Mouse (Mus musculus): ENCODE measurements around the gene Eif2b4. TPM values are rescaled to one million over a fixed set of nuclear protein-coding genes. Genes with fewer than 3 reads are reported as not detected.
A peak's percentile ranks its signal among the peaks of the same experiment; 100 is the strongest.

The Eif2b4 gene
- 55.5 and 58.0 TPM in 2 replicates for polyA plus RNA-seq (2014; fragmentation: Nextera tagmentation; extraction: Ambion mirVana)

GRCm38 (mm10) chr5:31192939-31193630 is at the start of gene Eif2b4, which contains the start of gene Snx17:
Gene Eif2b4, minus strand, starts transcription at chr5:31193430.
Gene Snx17, plus strand, starts transcription at chr5:31193227.
- Histone ChIP-seq H3K27ac (replicated peaks; ENCODE audit: low read depth, low read length) (peak within 1 kb of the TSS; percentile 87), H3K4me3 (ENCODE audit: low read depth, low read length) (peak within 1 kb of the TSS; percentile 86), H3K4me2 (ENCODE audit: low read depth, low read length) (peak within 1 kb of the TSS; percentile 92), H3K27me3 (replicated peaks; ENCODE audit: control insufficient read depth, insufficient read depth, low read length) (no peaks in the 10 kb centered on the region), H3K9me3 (ENCODE audit: control insufficient read depth, low read length) (no peaks in the 10 kb centered on the region), H3K36me3 (ENCODE audit: control insufficient read depth, insufficient read depth, low read length) (peaks cover 73% of the 10 kb centered on the region), H3K4me1 (ENCODE audit: control insufficient read depth, insufficient read depth, low read length) (peaks cover 9% of the 10 kb centered on the region), H3K9ac (ENCODE audit: low read depth, low read length) (peak within 1 kb of the TSS; percentile 87)
- under 1% methylated on average over 32 of the region's 48 CpGs for WGBS
- DNase-seq (ENCODE audit: low spot score) (peak; percentile 99), ATAC-seq (ENCODE audit: low read depth) (peak; percentile 98)

DNA sequence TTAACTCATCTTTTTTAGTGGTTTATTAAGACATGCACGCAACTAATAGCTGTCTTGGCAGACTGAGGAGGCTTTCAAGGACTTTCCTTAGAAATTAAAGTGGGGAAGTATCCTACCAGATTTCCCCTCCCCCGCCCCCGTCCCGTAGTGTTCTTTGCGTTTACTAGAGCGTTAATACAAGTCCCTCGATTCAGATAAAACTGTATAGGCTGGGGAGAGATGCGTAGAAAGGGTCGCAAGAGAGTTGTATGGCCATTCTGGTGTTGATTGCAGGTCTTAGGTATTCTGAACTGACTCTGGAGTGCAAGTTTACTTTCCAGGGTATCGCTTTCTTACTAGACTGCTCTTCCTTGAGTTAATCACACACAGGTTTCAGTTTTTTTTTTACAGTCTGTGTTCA is 49.0 kb upstream of the Eif2b4 start:
- Histone ChIP-seq H3K4me2 (ENCODE audit: low read depth, low read length) (peak overlapping the region; percentile 65), H3K27ac (replicated peaks; ENCODE audit: low read depth, low read length) (no peak overlapping the region), H3K9me3 (ENCODE audit: control insufficient read depth, low read length) (no peaks in the 10 kb centered on the region), H3K4me3 (ENCODE audit: low read depth, low read length) (peak overlapping the region; percentile 88), H3K27me3 (replicated peaks; ENCODE audit: control insufficient read depth, insufficient read depth, low read length) (no peaks in the 10 kb centered on the region), H3K9ac (ENCODE audit: low read depth, low read length) (peak overlapping the region; percentile 98), H3K36me3 (ENCODE audit: control insufficient read depth, insufficient read depth, low read length) (peaks cover 36% of the 10 kb centered on the region), H3K4me1 (ENCODE audit: control insufficient read depth, insufficient read depth, low read length) (peaks cover 3% of the 10 kb centered on the region; the same call in 1 of the 2 replicates)
- WGBS, result 20% methylated on average over 10 of the region's 10 CpGs
- ATAC-seq (ENCODE audit: low read depth), result no peak
- DNase-seq (ENCODE audit: low spot score), result no peak

DNA sequence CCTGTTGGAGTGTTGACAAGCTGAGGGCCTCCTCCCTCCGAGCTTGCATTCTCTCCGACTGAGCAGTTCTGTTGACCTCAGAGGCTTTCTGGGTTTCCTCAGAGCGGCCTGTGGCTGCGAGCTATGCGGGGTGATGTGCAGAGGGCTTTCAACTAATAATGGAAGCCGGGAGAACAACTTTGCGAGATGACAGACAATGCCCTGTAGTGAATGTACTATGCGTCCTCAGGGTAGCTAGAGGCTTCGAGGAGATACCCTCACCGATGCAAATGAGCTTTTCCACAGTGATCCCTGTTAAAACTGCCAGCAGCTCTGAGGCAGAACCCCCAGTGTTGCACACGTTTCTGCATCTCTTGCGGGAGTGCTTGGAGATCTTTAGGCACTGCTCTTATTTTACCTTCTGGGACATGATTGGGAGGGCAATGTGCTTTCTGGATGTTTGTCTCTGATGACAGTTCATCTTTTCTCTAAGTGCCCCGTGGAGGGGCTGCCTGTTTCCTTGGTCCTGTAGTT is 48.3 kb upstream of the Eif2b4 start:
- no peaks in the 10 kb centered on the region for H3K27me3 ChIP-seq (replicated peaks; ENCODE audit: control insufficient read depth, insufficient read depth, low read length)
- no peak for DNase-seq (ENCODE audit: low spot score)
- H3K4me1 ChIP-seq (ENCODE audit: control insufficient read depth, insufficient read depth, low read length), result peaks cover 3% of the 10 kb centered on the region; the same call in 1 of the 2 replicates
- peak overlapping the region; percentile 98 for H3K9ac ChIP-seq (ENCODE audit: low read depth, low read length)
- peak overlapping the region; percentile 65 for H3K4me2 ChIP-seq (ENCODE audit: low read depth, low read length)
- 0 out of 2 replicates have a peak, but pooled peaks cover 2% of the 10 kb centered on the region for H3K9me3 ChIP-seq (ENCODE audit: control insufficient read depth, low read length)
- WGBS, result under 1% methylated on average over 13 of the region's 13 CpGs
- peak overlapping the region; percentile 88 for H3K4me3 ChIP-seq (ENCODE audit: low read depth, low read length)
- ATAC-seq (ENCODE audit: low read depth), result no peak
- H3K27ac ChIP-seq (replicated peaks; ENCODE audit: low read depth, low read length), result peak overlapping the region; percentile 98
- H3K36me3 ChIP-seq (ENCODE audit: control insufficient read depth, insufficient read depth, low read length), result peaks cover 30% of the 10 kb centered on the region

- peak; percentile 99 for ATAC-seq (ENCODE audit: low read depth)
- DNase-seq (ENCODE audit: low spot score), result peak; percentile 98
- peaks cover 23% of the 10 kb centered on the region for H3K36me3 ChIP-seq (ENCODE audit: control insufficient read depth, insufficient read depth, low read length)
- H3K27ac ChIP-seq (replicated peaks; ENCODE audit: low read depth, low read length), result peak within 1 kb of the TSS; percentile 98
- peak within 1 kb of the TSS; percentile 65 for H3K4me2 ChIP-seq (ENCODE audit: low read depth, low read length)
- 1% methylated on average over 29 of the region's 103 CpGs for WGBS
- peak within 1 kb of the TSS; percentile 88 for H3K4me3 ChIP-seq (ENCODE audit: low read depth, low read length)
- peak within 1 kb of the TSS; percentile 98 for H3K9ac ChIP-seq (ENCODE audit: low read depth, low read length)
- H3K27me3 ChIP-seq (replicated peaks; ENCODE audit: control insufficient read depth, insufficient read depth, low read length), result no peaks in the 10 kb centered on the region
- H3K9me3 ChIP-seq (ENCODE audit: control insufficient read depth, low read length), result 0 out of 2 replicates have a peak, but pooled peaks cover 6% of the 10 kb centered on the region
- H3K4me1 ChIP-seq (ENCODE audit: control insufficient read depth, insufficient read depth, low read length), result peaks cover 3% of the 10 kb centered on the region; the same call in 1 of the 2 replicates
These were observed 47.6 kb upstream of the Eif2b4 start, which contains the start of the genes Nrbp1 and Gm9970 for GRCm38 (mm10) chr5:31240637-31241521. Gene Nrbp1, plus strand, starts transcription at chr5:31240864. Gene Gm9970, minus strand, starts transcription at chr5:31241232.

DNA sequence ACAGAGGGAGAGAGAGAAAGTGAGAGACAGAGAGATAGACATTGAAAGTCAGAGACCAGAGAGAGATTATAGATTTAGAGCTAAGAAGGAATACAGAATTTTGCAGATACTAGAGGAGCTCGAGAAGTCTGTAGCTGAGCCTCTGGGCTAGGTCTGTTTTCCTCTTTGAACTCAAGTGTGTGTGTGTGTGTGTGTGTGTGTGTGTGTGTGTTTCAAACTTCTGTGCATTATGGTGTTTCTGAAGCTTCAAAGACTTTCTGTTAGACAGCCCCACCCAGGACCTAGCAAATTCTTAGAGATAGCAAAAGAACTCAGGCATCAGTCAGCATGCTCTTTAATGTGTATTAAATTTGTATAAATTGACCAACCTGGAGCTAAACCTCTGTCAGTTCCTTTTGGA is 33.4 kb upstream of the Eif2b4 start:
- H3K36me3 ChIP-seq (ENCODE audit: control insufficient read depth, insufficient read depth, low read length), result no peaks in the 10 kb centered on the region
- H3K9me3 ChIP-seq (ENCODE audit: control insufficient read depth, low read length), result no peaks in the 10 kb centered on the region
- no peaks in the 10 kb centered on the region for H3K27me3 ChIP-seq (replicated peaks; ENCODE audit: control insufficient read depth, insufficient read depth, low read length)
- H3K27ac ChIP-seq (replicated peaks; ENCODE audit: low read depth, low read length), result no peak overlapping the region
- 94% methylated on average over 1 of the region's 1 CpGs for WGBS
- no peak overlapping the region for H3K4me3 ChIP-seq (ENCODE audit: low read depth, low read length)
- no peak overlapping the region for H3K4me2 ChIP-seq (ENCODE audit: low read depth, low read length)
- ATAC-seq (ENCODE audit: low read depth) (no peak), DNase-seq (ENCODE audit: low spot score) (no peak)
- H3K9ac ChIP-seq (ENCODE audit: low read depth, low read length), result no peak overlapping the region
- no peaks in the 10 kb centered on the region for H3K4me1 ChIP-seq (ENCODE audit: control insufficient read depth, insufficient read depth, low read length)

- no peaks in the 10 kb centered on the region for H3K36me3 ChIP-seq (ENCODE audit: control insufficient read depth, insufficient read depth, low read length)
- DNase-seq (ENCODE audit: low spot score) (no peak), ATAC-seq (ENCODE audit: low read depth) (no peak)
- no peak overlapping the region for H3K4me3 ChIP-seq (ENCODE audit: low read depth, low read length)
- H3K27me3 ChIP-seq (replicated peaks; ENCODE audit: control insufficient read depth, insufficient read depth, low read length), result no peaks in the 10 kb centered on the region
- H3K27ac ChIP-seq (replicated peaks; ENCODE audit: low read depth, low read length), result no peak overlapping the region
- H3K4me2 ChIP-seq (ENCODE audit: low read depth, low read length), result no peak overlapping the region
- no peak overlapping the region for H3K9ac ChIP-seq (ENCODE audit: low read depth, low read length)
- H3K9me3 ChIP-seq (ENCODE audit: control insufficient read depth, low read length), result no peaks in the 10 kb centered on the region
- no peaks in the 10 kb centered on the region for H3K4me1 ChIP-seq (ENCODE audit: control insufficient read depth, insufficient read depth, low read length)
- WGBS, result 87% methylated on average over 9 of the region's 9 CpGs
These were observed 29.5 kb upstream of the Eif2b4 start for GRCm38 (mm10) chr5:31222696-31223095.

DNA sequence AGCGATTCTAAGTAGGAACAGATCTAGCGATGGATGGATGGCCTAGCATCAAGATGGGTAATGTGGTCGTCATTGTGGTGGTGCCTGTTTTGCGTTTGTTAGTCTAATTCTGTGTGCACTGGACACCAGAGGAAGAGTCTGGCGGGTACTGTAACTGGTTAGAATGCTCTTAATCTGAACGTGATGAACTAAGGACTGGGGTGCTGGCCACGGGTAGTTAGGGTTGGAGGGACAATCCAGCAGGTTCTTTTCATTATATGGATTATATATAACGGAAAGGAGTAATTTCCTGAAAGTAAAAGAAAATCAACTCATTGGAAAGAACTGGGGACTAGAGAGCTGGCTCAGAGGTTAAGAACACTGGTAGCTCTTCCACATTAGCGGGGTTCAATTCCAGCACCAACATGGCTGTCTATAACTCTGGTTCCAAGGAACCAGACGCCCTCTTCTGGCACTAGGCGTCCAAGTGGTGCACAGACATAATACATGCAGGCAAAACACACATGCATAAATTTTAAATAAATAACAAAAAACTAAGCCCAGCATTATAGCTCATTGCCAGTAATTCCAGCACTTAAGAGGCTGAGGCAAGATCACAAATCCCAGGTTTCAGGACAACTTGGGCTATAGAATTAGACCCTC is 28.2 kb upstream of the Eif2b4 start:
- WGBS, result 11% methylated on average over 11 of the region's 11 CpGs

More for the DNA sequence above, 28.2 kb upstream of the Eif2b4 start:
- ATAC-seq (ENCODE audit: low read depth) (no peak), DNase-seq (ENCODE audit: low spot score) (peak; percentile 83)
- H3K4me3 ChIP-seq (ENCODE audit: low read depth, low read length), result peak overlapping the region; percentile 100
- no peaks in the 10 kb centered on the region for H3K36me3 ChIP-seq (ENCODE audit: control insufficient read depth, insufficient read depth, low read length)
- peak overlapping the region; percentile 92 for H3K27ac ChIP-seq (replicated peaks; ENCODE audit: low read depth, low read length)
- H3K27me3 ChIP-seq (replicated peaks; ENCODE audit: control insufficient read depth, insufficient read depth, low read length), result no peaks in the 10 kb centered on the region
- peak overlapping the region; percentile 77 for H3K4me2 ChIP-seq (ENCODE audit: low read depth, low read length)
- no peaks in the 10 kb centered on the region for H3K4me1 ChIP-seq (ENCODE audit: control insufficient read depth, insufficient read depth, low read length)
- peak overlapping the region; percentile 87 for H3K9ac ChIP-seq (ENCODE audit: low read depth, low read length)
- no peaks in the 10 kb centered on the region for H3K9me3 ChIP-seq (ENCODE audit: control insufficient read depth, low read length)

All from embryonic facial prominence, embryonic 14.5 days (tissue).